Mouse (Mus musculus) stomach, postnatal 0 days (tissue): ENCODE data around the gene Foxn2.
A peak's percentile ranks its signal among the peaks of the same experiment; 100 is the strongest.

Experiments
- CTCF ChIP-seq: IDR thresholded peaks from 2 replicates; pipeline ENCODE4 v1.5.1; 2016; ENCODE audit warnings: antibody characterized with exemption, low read depth, mild to moderate bottlenecking, moderate library complexity
- EP300 ChIP-seq: optimal IDR thresholded peaks from 2 replicates; pipeline ENCODE3; 2016; ENCODE audit warnings: antibody characterized with exemption

GRCm38 (mm10) chr17:88441001-88441431 is 505 bp downstream of the Foxn2 start:
- TF ChIP-seq CTCF: peak; percentile 6; the same call in 1 of the 2 replicates
- TF ChIP-seq EP300: no peak
